Mouse (Mus musculus): ENCODE results near the gene Znhit3. TPM values are rescaled to one million over a fixed set of nuclear protein-coding genes. Genes with fewer than 3 reads are reported as not detected.

Znhit3 gene
- polyA plus RNA-seq, 1 experiment, result 0.47 TPM

DNA sequence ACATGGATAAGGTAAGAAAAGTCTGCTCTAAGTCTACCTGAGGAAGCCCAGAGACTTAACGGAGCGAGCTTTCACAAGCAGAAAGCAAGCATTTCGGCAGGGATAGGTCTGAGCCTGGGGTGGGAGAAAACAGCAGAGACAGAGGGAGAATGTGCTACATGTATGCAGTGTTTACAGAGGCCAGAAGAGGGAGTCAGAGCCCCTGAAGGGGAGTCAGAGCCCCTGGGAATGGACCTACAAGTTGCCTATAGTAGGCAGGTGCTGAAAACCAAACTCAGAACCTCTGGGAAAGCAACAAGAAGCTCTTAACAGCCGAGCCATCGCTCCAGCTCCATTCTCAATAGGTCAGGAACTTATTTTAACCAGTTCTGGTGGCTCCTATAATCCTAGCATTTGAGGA, 1.5 kb downstream of the Znhit3 start:
- no peaks in the 10 kb centered on the region for H3K9me3 ChIP-seq (ENCODE audit: control insufficient read depth, low read length)
- H3K4me3 ChIP-seq (replicated peaks), result peak overlapping the region; percentile 76
- peaks cover 52% of the 10 kb centered on the region for H3K4me1 ChIP-seq (ENCODE audit: control insufficient read depth)
- TF ChIP-seq GATA1 (IDR thresholded peaks at IDR 0.05; ENCODE audit: low read length) (no peak), TAL1 (IDR thresholded peaks at IDR 0.05; ENCODE audit: low read length) (no peak)
- H3K27me3 ChIP-seq (ENCODE audit: control insufficient read depth), result no peaks in the 10 kb centered on the region
- H3K36me3 ChIP-seq (ENCODE audit: control insufficient read depth), result peaks cover 50% of the 10 kb centered on the region

DNA sequence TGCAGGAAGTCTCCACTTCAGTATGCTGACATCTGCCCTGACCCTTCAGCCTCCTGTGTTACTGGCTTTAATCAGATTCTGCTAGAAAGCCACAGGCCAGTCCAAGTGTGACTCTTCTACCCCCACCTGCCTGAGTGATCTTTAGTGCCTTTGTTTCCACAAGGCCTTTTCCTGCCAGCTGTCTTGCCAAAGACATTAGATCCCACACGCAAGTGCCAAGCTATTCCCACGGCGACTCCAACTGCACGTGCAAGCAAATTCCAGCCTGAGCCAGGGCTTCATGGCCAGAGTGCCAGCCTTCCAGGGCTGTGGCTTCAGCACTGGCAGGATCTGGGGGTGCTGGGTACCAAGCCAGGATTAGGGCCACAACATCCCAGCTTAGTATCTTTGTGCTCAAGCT, 5.8 kb downstream of the Znhit3 start:
- no peak for TF ChIP-seq TAL1 (IDR thresholded peaks at IDR 0.05; ENCODE audit: low read length)
- TF ChIP-seq GATA1 (IDR thresholded peaks at IDR 0.05; ENCODE audit: low read length), result no peak
- Histone ChIP-seq H3K4me1 (ENCODE audit: control insufficient read depth) (peaks cover 24% of the 10 kb centered on the region), H3K27me3 (ENCODE audit: control insufficient read depth) (no peaks in the 10 kb centered on the region), H3K36me3 (ENCODE audit: control insufficient read depth) (peaks cover 91% of the 10 kb centered on the region), H3K4me3 (replicated peaks) (no peak overlapping the region), H3K9me3 (ENCODE audit: control insufficient read depth, low read length) (no peaks in the 10 kb centered on the region)

DNA sequence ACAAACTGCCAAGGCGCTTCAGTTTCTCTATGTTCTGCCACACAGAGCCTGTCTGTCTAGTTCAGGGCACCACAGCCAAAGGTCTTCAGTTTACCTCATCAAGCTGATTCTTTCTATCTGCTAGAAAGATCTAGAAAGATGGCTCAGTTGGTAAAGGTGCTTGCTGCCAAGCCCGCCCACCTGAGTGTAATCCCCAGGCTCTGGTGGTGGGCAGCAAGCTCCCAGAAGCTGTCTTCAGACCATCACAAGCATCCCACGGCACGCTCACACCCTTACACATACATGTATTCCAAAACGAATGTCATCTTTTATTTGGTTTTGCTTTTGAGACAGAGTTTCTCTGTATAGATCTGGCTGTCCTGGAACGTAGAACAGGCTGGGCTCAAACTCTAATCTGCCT, 7.7 kb downstream of the Znhit3 start:
- TF ChIP-seq GATA1 (IDR thresholded peaks at IDR 0.05; ENCODE audit: low read length) (no peak), TAL1 (IDR thresholded peaks at IDR 0.05; ENCODE audit: low read length) (no peak)
- H3K36me3 ChIP-seq (ENCODE audit: control insufficient read depth), result peaks cover 97% of the 10 kb centered on the region
- H3K27me3 ChIP-seq (ENCODE audit: control insufficient read depth), result no peaks in the 10 kb centered on the region
- H3K4me3 ChIP-seq (replicated peaks), result no peak overlapping the region
- no peaks in the 10 kb centered on the region for H3K9me3 ChIP-seq (ENCODE audit: control insufficient read depth, low read length)
- H3K4me1 ChIP-seq (ENCODE audit: control insufficient read depth), result peaks cover 4% of the 10 kb centered on the region; the same call in 1 of the 2 replicates

DNA sequence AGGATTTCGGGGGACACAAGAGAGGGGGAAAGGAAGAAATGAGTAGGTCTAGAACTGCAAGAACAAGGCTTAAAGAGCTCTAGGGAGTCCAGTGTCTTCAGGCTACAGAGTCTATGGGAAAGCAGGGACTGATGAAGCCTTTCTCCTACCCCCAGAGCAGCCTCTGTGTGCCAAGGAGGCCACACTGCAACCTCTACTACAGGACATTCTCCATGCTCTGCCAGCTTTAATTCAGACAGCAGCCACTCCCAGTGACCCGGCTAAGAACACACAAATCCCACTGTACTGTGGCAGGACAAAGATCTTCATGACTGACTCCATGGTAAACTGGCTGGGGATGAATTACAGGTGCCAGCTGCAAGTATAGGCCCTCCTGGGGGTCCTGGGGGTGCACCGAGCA, 9.1 kb downstream of the Znhit3 start:
- TF ChIP-seq TAL1 (IDR thresholded peaks at IDR 0.05; ENCODE audit: low read length) (no peak), GATA1 (IDR thresholded peaks at IDR 0.05; ENCODE audit: low read length) (no peak)
- Histone ChIP-seq H3K4me3 (replicated peaks) (no peak overlapping the region), H3K9me3 (ENCODE audit: control insufficient read depth, low read length) (no peaks in the 10 kb centered on the region), H3K4me1 (ENCODE audit: control insufficient read depth) (0 out of 2 replicates have a peak, but pooled peaks cover 2% of the 10 kb centered on the region), H3K36me3 (ENCODE audit: control insufficient read depth) (peaks cover 98% of the 10 kb centered on the region), H3K27me3 (ENCODE audit: control insufficient read depth) (no peaks in the 10 kb centered on the region)

DNA sequence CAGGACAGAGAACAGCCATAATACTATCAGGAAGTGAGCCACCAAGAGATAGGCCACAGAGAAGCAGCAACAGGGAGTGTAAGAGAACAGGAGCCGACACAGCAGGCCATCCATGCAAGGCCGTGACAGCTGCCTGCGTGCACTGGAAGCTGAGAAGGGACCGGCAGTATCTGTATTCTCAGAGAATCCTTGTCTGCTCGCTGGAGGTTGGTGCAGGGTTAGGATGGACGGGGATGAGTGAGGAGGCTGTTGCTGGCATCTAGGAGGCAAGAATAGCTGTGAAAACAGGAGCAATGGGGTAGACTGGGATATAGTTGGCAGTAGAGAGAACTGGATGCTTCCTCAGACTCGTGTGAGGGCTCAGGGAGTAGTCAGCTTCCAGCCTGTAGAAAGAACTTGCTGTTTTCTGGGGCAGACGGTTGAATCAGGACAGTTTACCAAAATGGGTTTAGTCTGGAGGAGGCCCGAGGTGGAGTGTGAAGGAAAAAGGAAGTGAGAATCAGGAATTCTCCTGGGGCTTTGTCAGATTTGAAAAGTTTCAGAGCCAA, 11.5 kb downstream of the Znhit3 start:
- H3K4me1 ChIP-seq (ENCODE audit: control insufficient read depth), result peaks cover 4% of the 10 kb centered on the region; the same call in 1 of the 2 replicates
- H3K27me3 ChIP-seq (ENCODE audit: control insufficient read depth), result no peaks in the 10 kb centered on the region
- TF ChIP-seq GATA1 (IDR thresholded peaks at IDR 0.05; ENCODE audit: low read length), result no peak
- TF ChIP-seq TAL1 (IDR thresholded peaks at IDR 0.05; ENCODE audit: low read length), result no peak
- H3K9me3 ChIP-seq (ENCODE audit: control insufficient read depth, low read length), result no peaks in the 10 kb centered on the region
- H3K36me3 ChIP-seq (ENCODE audit: control insufficient read depth), result peaks cover 98% of the 10 kb centered on the region
- no peak overlapping the region for H3K4me3 ChIP-seq (replicated peaks)

DNA sequence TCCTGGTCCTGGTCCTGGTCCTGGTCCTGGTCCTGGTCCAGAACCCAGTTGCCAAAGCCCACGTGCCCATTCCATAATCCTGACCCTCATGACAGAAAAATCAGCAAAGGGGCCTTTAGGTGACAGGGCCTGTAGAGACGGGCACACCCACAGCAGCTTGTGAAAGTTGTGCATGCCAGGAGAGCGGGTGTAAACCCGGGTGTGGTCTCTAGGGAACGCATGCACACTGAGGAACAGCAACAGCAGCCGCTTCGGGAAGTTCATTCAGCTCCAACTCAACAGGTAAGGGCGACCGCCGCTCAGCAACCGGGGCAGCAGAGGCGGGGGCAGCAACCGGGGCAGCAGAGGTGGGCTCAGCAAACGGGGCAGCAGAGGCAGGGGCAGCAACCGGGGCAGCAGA, 23.1 kb downstream of the Znhit3 start:
- Histone ChIP-seq H3K4me1 (ENCODE audit: control insufficient read depth) (peaks cover 5% of the 10 kb centered on the region), H3K27me3 (ENCODE audit: control insufficient read depth) (no peaks in the 10 kb centered on the region), H3K9me3 (ENCODE audit: control insufficient read depth, low read length) (0 out of 2 replicates have a peak, but pooled peaks cover 2% of the 10 kb centered on the region), H3K36me3 (ENCODE audit: control insufficient read depth) (peaks cover 89% of the 10 kb centered on the region), H3K4me3 (replicated peaks) (no peak overlapping the region)
- TF ChIP-seq GATA1 (IDR thresholded peaks at IDR 0.05; ENCODE audit: low read length), result no peak
- TF ChIP-seq TAL1 (IDR thresholded peaks at IDR 0.05; ENCODE audit: low read length), result no peak

DNA sequence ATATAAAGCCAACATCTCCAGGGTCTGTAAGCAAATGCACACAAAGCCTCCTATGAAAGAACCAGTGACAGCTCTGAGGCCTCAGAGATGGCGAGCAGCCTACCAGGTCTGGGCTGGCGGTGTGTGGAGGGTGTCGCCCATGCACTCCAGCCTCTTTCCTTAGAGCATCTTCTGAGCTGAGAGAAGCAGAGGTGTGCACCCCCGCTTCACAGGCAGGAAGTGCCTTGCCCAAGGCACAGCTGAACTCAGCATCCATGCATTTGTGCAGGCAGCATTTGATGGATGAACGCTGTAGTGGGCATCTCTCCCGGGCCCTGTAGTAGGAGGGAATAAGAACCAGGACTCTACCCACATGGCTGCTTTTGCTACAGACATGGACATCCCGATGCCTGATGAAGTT, 24.5 kb downstream of the Znhit3 start:
- Histone ChIP-seq H3K27me3 (ENCODE audit: control insufficient read depth) (no peaks in the 10 kb centered on the region), H3K36me3 (ENCODE audit: control insufficient read depth) (peaks cover 88% of the 10 kb centered on the region), H3K9me3 (ENCODE audit: control insufficient read depth, low read length) (0 out of 2 replicates have a peak, but pooled peaks cover 2% of the 10 kb centered on the region), H3K4me3 (replicated peaks) (no peak overlapping the region), H3K4me1 (ENCODE audit: control insufficient read depth) (peaks cover 5% of the 10 kb centered on the region)
- TF ChIP-seq GATA1 (IDR thresholded peaks at IDR 0.05; ENCODE audit: low read length), result no peak
- no peak for TF ChIP-seq TAL1 (IDR thresholded peaks at IDR 0.05; ENCODE audit: low read length)

DNA sequence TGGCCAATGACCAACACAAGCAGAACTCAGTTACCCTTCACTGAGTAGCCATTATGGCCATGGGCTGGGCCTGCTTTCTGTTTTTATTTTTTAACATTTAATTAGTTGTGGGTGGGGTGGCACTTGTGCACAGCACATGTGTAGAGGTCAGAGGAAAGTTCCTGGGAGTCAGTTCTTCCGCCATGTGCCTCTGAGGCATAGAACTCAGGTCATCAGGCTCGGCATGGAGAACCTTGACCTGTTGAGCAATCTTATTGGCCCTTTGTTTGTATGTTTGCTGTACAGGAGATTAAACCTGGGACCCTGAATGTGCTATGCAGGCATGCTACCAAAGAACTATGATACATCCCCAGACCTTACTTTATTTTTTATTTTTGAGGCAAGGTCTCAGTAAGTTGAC, 26.7 kb downstream of the Znhit3 start:
- no peak overlapping the region for H3K4me3 ChIP-seq (replicated peaks)
- no peaks in the 10 kb centered on the region for H3K27me3 ChIP-seq (ENCODE audit: control insufficient read depth)
- 0 out of 2 replicates have a peak, but pooled peaks cover 2% of the 10 kb centered on the region for H3K9me3 ChIP-seq (ENCODE audit: control insufficient read depth, low read length)
- peaks cover 5% of the 10 kb centered on the region for H3K4me1 ChIP-seq (ENCODE audit: control insufficient read depth)
- TF ChIP-seq TAL1 (IDR thresholded peaks at IDR 0.05; ENCODE audit: low read length), result no peak
- peaks cover 88% of the 10 kb centered on the region for H3K36me3 ChIP-seq (ENCODE audit: control insufficient read depth)

DNA sequence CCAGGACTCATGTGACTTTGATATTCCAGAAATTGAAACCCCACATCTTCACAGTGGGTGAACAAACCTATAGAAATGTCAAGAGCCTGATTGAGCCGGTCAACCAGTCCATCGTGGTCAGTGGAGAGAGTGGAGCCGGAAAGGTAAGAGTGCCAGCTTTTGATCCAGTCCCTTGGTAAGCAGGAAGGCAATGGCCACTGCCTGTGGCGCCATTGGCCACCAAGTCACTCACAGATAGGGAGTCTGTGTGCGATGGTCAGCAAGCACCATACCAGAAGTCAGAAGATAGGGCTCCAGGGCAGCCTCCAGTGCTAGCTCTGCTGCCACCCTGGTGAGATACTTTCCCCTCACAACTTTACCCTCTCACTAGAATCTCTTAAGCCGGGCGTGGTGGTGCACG, 28.1 kb downstream of the Znhit3 start:
- Histone ChIP-seq H3K4me3 (replicated peaks) (no peak overlapping the region), H3K4me1 (ENCODE audit: control insufficient read depth) (peaks cover 3% of the 10 kb centered on the region), H3K9me3 (ENCODE audit: control insufficient read depth, low read length) (0 out of 2 replicates have a peak, but pooled peaks cover 2% of the 10 kb centered on the region), H3K36me3 (ENCODE audit: control insufficient read depth) (peaks cover 90% of the 10 kb centered on the region), H3K27me3 (ENCODE audit: control insufficient read depth) (no peaks in the 10 kb centered on the region)
- no peak for TF ChIP-seq GATA1 (IDR thresholded peaks at IDR 0.05; ENCODE audit: low read length)
- no peak for TF ChIP-seq TAL1 (IDR thresholded peaks at IDR 0.05; ENCODE audit: low read length)

Data from erythroblast, embryonic 14.5 days (primary cell).